Mouse (Mus musculus) cerebellum, postnatal 10 days (tissue): ENCODE results near the gene Gm853.
"Not testable (repeated sequence)": the region's sequence is repeated elsewhere in the genome, so short reads cannot be mapped to it uniquely, and the experiment has no call there.

Experiments used
- DNase-seq, 2 experiments: peaks; one replicate each; pipeline ENCODE4 v3.0.0; 2021; ENCODE audit warnings: mixed read lengths in 2 of 2

The Gm853 gene

GRCm38 (mm10) chr4:130222179-130222578, at the start of gene Gm853:
Gm853 (minus strand) TSS chr4:130222401.
- DNase-seq: no peak

DNA sequence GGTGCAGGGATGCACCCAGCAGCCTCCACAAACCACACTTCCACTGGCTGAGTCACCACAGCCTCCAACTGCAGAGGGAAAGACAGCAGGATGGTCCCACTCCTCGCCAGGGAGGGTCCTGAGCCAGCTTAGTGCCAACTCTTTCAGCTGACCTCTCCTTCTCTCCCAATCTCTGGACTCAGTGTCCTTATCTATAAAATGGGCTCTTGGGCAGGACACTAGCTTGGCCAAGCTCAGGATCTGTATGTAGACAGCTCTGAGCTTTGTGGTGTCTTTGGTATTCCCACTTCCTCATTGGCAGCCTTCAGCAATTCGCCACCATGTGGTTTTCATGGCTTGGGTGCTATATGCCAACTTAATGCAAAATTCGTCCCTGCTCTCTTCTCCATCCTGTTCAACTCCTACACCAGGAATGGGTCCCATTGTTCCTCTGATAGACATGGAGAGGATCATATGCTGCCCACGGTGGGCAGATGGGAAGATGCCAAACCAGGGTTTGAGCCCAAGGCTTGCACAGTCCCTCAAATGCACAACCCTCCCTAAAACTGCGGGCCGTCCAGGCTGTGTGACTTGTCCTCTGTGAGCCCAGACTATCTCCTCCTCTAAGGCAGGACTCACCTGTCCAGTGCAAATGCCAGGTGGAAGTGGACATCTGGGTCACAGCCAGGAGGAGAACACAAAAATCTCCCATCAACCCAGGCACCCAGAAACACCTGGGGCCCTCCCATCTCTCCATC, 48.6 kb upstream of the Gm853 start:
- peak; percentile 54 to 58 for DNase-seq

- peak; percentile 85 to 91 for DNase-seq
These were observed 47.9 kb upstream of the Gm853 start for GRCm38 (mm10) chr4:130270089-130270488.

DNA sequence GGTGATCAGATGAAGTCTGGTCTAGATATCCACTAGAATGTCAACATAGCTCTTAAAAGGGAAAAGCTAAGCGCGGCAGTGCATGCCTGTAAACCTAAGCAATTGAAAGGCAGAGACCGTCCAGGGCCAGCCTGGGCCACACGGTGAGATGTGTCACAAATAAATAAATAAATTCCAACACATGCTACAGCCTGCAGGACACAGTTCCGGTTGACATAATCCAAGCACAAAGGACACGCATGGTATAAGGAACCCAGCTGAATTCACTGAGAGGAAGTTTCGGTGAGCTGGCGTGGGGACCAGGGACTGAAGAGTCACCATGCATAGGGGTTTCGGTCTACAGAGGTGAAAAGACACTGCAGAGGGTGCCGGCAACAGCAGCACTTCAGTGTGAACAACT, 46.5 kb upstream of the Gm853 start:
- no peak for DNase-seq

DNA sequence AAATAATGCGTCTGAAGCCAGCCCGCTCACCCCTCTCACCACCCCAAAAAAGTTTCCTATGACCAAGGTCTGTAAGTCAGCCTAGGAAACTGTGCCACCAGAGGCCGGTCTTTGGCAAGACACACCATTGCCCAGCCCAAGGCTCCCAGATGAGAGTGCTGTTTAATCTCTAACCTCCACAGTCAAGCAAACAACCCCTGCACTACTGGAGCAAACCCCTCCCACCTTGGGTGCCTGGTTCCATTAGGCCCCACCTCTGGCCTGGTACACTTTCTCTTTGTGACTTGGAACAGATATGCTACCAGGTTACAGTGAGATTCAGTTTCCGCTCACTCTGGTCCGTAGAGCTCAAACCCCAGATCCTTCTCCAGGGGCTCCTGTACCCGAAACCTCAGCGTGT, 44.9 kb upstream of the Gm853 start:
- no peak for DNase-seq

GRCm38 (mm10) chr4:130266601-130267000, 44.4 kb upstream of the Gm853 start:
- no peak for DNase-seq

GRCm38 (mm10) chr4:130264698-130265349, 42.6 kb upstream of the Gm853 start:
- peak; percentile 87 to 93 for DNase-seq

- no peak for DNase-seq
These were observed 41.9 kb upstream of the Gm853 start for GRCm38 (mm10) chr4:130264131-130264530.

- no peak for DNase-seq
These were observed 38.2 kb upstream of the Gm853 start for GRCm38 (mm10) chr4:130260406-130260805.

DNA sequence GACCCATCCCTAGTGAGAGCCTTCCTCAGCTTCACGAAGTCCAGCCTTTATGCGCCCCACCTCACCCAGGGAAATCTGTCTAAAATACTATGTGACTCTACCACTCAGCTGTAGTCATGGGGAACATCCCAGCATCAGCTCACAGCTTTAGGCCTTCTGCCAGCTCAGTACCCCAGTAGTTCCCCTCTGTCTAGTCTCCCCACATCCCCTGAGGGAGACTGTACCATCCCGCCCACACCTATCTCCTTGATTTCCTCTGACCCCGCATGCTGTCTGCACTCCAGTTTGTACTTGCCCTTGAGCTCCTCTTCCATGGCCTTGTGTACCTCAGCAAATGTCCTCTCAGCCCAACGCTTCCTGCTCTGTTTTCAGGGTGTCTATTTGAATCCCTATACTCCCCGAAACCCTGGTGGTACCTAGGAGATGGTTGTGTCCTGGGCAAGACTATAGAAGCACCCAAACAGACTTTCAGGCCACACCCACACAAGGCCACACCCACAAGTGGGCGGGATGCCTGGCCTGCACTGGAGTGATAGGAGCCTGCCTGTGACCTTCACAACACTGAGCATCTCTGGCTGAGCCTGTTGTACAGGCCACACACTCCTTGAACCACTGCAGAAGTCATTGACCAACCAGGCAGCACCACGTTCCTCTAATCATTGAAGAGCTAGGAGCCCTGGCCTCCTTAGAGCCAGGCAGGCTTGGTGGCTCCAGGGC, 30.4 kb upstream of the Gm853 start:
- DNase-seq: no peak

DNA sequence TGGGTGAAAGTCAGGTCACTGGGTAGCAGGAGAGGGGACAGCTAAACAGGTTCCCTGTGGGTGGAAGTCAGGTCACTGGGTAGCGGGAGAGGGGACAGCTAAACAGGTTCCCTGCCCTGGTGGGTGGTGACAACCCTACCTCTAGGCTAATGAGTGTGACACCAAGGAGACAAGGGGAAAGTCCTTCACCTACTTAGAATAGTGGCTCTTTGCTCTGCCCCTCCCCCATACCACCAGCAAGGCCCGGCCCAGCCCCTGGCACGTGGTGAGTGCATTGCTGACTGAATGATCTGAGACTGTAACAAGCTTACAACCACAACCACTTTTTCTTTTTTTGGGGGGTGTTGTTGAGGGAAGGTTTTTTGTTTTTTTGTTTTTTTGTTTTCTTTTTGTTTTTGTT, 29.6 kb upstream of the Gm853 start:
- no peak for DNase-seq

- DNase-seq: no peak
These were observed 29.0 kb upstream of the Gm853 start for GRCm38 (mm10) chr4:130251172-130251705.

GRCm38 (mm10) chr4:130248636-130249035, 26.4 kb upstream of the Gm853 start:
- peak; percentile 42 to 59 for DNase-seq

- peak; percentile 85 to 90 for DNase-seq
These were observed 23.9 kb upstream of the Gm853 start for GRCm38 (mm10) chr4:130246132-130246531.

- no peak for DNase-seq
These were observed 22.5 kb upstream of the Gm853 start for GRCm38 (mm10) chr4:130244749-130245148.

DNA sequence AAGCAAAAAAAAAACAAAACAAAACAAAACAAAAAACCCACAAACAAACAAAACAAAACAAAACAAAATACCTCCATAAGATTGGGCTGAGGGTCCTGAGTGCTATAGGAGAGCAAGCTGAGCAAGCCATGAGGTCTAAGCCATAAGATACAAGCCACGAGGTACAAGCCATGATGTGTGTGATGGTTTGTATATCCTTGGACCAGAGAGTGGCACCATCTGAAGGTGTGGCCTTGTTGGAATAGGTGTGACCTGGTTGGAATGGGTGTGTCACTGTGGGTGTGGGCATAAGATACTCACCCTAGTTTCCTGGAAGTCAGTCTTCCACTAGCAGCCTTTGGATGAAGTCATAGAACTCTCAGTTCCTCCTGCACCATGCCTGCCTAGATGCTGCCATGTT, 21.4 kb upstream of the Gm853 start:
- not testable (repeated sequence) for DNase-seq

- no peak for DNase-seq
These were observed 20.8 kb upstream of the Gm853 start for GRCm38 (mm10) chr4:130242956-130243355.

DNA sequence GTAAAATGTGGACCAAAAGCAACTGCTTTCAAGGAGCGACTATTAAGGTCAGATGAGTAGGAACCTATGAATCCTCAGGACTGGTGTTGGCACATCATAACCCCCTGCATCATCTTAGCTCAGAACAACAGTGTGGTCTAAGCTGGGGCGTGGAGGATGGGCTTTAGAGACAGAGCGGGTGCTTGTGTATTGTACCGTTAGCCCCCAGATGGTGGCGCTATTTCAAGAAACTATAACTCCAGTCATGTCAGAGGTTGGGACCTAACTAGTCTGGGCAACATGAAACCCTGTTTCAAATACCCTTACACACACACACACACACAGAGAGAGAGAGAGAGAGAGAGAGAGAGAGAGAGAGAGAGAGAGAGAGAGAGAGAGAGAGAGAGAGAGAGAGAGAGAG, 18.5 kb upstream of the Gm853 start:
- DNase-seq: peak in 1 of 2 experiments; percentile 58

GRCm38 (mm10) chr4:130237607-130238006, 15.4 kb upstream of the Gm853 start:
- peak in 1 of 2 experiments; percentile 22 for DNase-seq

DNA sequence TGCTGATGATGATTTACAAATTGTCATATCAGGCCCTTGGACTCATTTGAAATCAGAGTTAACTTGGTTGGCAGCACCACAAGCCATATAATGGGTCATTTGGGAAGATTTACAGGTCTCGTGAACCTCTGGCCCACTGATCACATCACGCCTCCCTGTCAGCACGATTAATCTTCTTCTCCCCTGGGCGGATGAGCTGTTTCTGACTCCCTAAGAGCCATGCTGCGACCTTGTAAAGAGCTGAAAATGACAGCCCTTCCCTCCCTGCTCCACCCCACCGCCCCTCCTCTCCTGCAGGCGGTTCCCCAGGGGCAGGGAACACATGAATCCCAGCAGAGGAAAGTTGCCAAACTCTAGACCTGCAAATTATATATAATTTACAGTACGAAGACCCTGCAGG, 14.2 kb upstream of the Gm853 start:
- DNase-seq: no peak

DNA sequence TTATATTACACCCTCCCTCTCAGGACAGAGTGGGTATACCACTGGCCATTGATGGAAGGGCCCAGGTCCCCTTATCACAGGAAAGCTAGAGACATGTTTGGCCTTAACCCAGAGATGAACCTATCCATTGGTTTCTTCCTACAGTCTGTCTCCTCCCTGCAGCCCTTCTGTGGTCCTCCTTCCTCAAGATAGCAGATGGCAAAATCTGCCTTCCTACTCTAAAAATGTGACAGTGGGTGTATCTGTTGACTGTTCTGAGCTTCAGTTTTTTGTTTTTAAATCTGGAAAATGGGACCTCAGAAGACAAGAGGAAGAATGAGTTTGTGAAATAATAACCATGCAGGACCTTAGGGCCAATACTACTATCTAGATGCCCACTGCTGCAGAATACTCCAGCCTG, 1.9 kb upstream of the Gm853 start:
- DNase-seq: no peak

DNA sequence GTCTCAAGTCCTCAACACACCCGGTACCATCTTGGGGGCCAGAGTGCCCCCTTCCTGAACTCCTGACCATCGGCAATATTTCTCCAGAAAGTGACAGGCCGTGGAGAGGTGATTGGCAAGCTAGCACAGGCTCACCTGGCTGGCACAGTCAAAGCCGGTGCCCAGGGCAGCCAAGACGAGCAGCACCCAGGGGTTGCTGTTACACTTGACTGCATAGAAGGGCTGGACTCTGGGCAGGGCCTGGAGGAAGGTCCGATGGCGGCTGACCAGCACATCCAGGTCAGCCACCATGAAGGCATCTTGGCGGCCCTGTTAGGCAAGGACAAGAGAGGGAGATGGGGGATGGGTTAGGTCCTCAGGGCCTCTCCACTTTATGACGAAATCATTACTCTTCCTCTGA, 2.0 kb downstream of the Gm853 start:
- no peak for DNase-seq

DNA sequence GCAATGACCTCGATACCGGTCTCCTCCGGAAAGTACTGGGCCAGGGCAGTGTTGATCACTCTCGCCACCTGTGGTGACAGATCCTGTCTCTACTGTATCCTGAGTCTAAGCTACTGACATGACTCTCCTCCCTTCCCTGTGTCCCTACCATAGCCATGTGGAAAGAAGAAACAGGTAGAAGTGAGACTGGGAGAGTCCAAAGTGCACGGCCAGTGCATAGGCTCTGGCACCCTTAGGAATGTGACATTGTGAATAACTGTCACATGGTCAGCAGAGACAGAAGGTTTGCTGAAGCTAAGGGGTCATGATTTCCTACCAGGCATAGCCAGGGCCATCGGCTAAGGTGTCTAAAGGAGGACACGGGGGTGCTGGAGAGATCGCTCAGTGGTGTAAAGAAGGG, 6.8 kb downstream of the Gm853 start:
- DNase-seq: no peak

DNA sequence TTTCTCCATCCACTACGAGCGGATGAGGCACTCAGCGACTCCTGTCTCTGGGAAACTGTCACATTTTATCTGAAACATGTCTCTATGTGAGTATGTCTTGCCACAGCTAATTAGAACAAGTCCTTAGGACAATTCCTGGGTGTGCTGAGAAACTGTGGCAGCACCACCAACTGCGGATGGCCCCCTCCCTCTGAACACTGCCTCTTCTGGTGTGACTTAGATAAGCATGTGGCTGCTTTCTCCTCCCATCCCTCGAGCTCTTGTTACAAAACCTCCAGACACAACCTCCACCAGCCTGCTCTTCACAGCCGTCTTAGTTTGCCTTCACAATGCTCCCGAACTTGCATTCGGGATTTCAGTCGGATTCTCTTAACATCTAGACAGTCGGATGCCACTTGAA, 8.3 kb downstream of the Gm853 start:
- DNase-seq: no peak
